ENCODE assay signal across 33 mouse cellular contexts in genomic region chr9:76196917-76197316, GRCm38 (mm10). TPM values are rescaled to one million over a fixed set of nuclear protein-coding genes. Genes with fewer than 3 reads are reported as not detected.
A peak's percentile ranks its signal among the peaks of the same experiment; 100 is the strongest.
DNase-seq lines count a peak whose midpoint lies in the region; ATAC-seq and TF ChIP-seq lines count a peak whose summit lies in the region.
"Had no signal": no experiment of that assay in that cellular context is flagged by ENCODE, and none has a peak within 500 bp of the region (broad histone marks: within the 10 kb centered on the region; RNA-seq: fewer than 3 reads in every experiment).

No protein-coding gene starts in this region.

- no peaks in the 10 kb centered on the region for H3K36me3 ChIP-seq in forebrain, postnatal 0 days (ENCODE audit: insufficient read depth)
- no peaks in the 10 kb centered on the region for H3K36me3 ChIP-seq in forebrain, embryonic 13.5 days (ENCODE audit: poor library complexity, severe bottlenecking)
- no peaks in the 10 kb centered on the region for H3K36me3 ChIP-seq in limb, embryonic 13.5 days
- H3K36me3 ChIP-seq in hindbrain, embryonic 16.5 days (ENCODE audit: control insufficient read depth, insufficient read depth, low read length) = no peaks in the 10 kb centered on the region
- H3K36me3 ChIP-seq: embryonic facial prominence, embryonic 12.5 days; forebrain, embryonic 12.5 days; heart, embryonic 10.5 days; heart, embryonic 13.5 days; hindbrain, embryonic 12.5 days; hindbrain, embryonic 15.5 days; intestine, embryonic 15.5 days had no signal

- H3K27me3 ChIP-seq in forebrain, postnatal 0 days (ENCODE audit: insufficient read depth, low read length) = no peaks in the 10 kb centered on the region
- H3K27me3 ChIP-seq in forebrain, embryonic 13.5 days = no peaks in the 10 kb centered on the region
- H3K27me3 ChIP-seq in limb, embryonic 13.5 days = no peaks in the 10 kb centered on the region
- no peaks in the 10 kb centered on the region for H3K27me3 ChIP-seq in hindbrain, embryonic 16.5 days (replicated peaks; ENCODE audit: control insufficient read depth, insufficient read depth, low read length)
- H3K27me3 ChIP-seq: embryonic facial prominence, embryonic 12.5 days; forebrain, embryonic 12.5 days; heart, embryonic 13.5 days; hindbrain, embryonic 12.5 days; hindbrain, embryonic 15.5 days; intestine, embryonic 15.5 days had no signal

- intact Hi-C loops in left cerebral cortex, postnatal 14 days (cut with DNase I) = no loop called here

- no peak for TF ChIP-seq POLR2A in brain, embryonic 14.5 days (IDR thresholded peaks at IDR 0.05; ENCODE audit: borderline replicate concordance, extremely low read depth, insufficient read depth, insufficient read length, poor library complexity, severe bottlenecking)

- no peaks in the 10 kb centered on the region for H3K4me1 ChIP-seq in forebrain, postnatal 0 days (ENCODE audit: insufficient read depth)
- no peaks in the 10 kb centered on the region for H3K4me1 ChIP-seq in forebrain, embryonic 13.5 days
- H3K4me1 ChIP-seq in limb, embryonic 13.5 days = no peaks in the 10 kb centered on the region; the same call in 1 of the 2 replicates
- no peaks in the 10 kb centered on the region for H3K4me1 ChIP-seq in hindbrain, embryonic 16.5 days (ENCODE audit: control insufficient read depth, insufficient read depth, low read depth, low read length)
- H3K4me1 ChIP-seq: embryonic facial prominence, embryonic 12.5 days; forebrain, embryonic 12.5 days; heart, embryonic 10.5 days; heart, embryonic 13.5 days; hindbrain, embryonic 12.5 days; hindbrain, embryonic 15.5 days; intestine, embryonic 15.5 days had no signal

- peak; percentile 42; the same call in 1 of the 2 replicates for ATAC-seq in forebrain, postnatal 0 days
- no peak for ATAC-seq in forebrain, embryonic 13.5 days
- ATAC-seq in limb, embryonic 13.5 days (ENCODE audit: low FRiP score, low read depth) = peak; percentile 48; the same call in 1 of the 2 replicates
- no peak for ATAC-seq in hindbrain, embryonic 16.5 days
- ATAC-seq: CD4-positive, CD25-positive, alpha-beta regulatory T cell, adult 4 months; intestine, embryonic 15.5 days had no signal

- no peak overlapping the region for H3K9ac ChIP-seq in forebrain, postnatal 0 days
- H3K9ac ChIP-seq in forebrain, embryonic 13.5 days = no peak overlapping the region
- H3K9ac ChIP-seq in limb, embryonic 13.5 days = no peak overlapping the region
- no peak overlapping the region for H3K9ac ChIP-seq in hindbrain, embryonic 16.5 days (ENCODE audit: low read depth, low read length)
- H3K9ac ChIP-seq: embryonic facial prominence, embryonic 12.5 days; forebrain, embryonic 12.5 days; heart, embryonic 13.5 days; hindbrain, embryonic 12.5 days; hindbrain, embryonic 15.5 days; intestine, embryonic 15.5 days had no signal

- no peak overlapping the region for H3K27ac ChIP-seq in forebrain, postnatal 0 days (ENCODE audit: low read depth, low read length)
- H3K27ac ChIP-seq in forebrain, embryonic 13.5 days = no peak overlapping the region
- no peak overlapping the region; the same call in 1 of the 2 replicates for H3K27ac ChIP-seq in limb, embryonic 13.5 days
- H3K27ac ChIP-seq in hindbrain, embryonic 16.5 days (ENCODE audit: low read depth, low read length) = no peak overlapping the region
- H3K27ac ChIP-seq: embryonic facial prominence, embryonic 12.5 days; forebrain, embryonic 12.5 days; heart, adult 2 months; heart, embryonic 10.5 days; heart, embryonic 13.5 days; hindbrain, embryonic 12.5 days; hindbrain, embryonic 15.5 days; intestine, embryonic 15.5 days had no signal

- TF ChIP-seq CTCF in forebrain, postnatal 0 days (IDR thresholded peaks at IDR 0.05; ENCODE audit: low read depth) = no peak
- no peak for TF ChIP-seq CTCF in brain, embryonic 14.5 days (IDR thresholded peaks at IDR 0.05; ENCODE audit: borderline replicate concordance, extremely low read depth, insufficient read depth, insufficient read length)

- DNase-seq in forebrain, postnatal 0 days = peak; percentile 20
- DNase-seq in left cerebral cortex, postnatal 14 days (ENCODE audit: low spot score in 2 of 2) = peak; percentile 5 to 10
- no peak for DNase-seq in left cerebral cortex, adult 8-10 months (ENCODE audit: low spot score in 2 of 2)
- DNase-seq in brain, embryonic 14.5 days (ENCODE audit: low read depth) = peak; percentile 20
- no peak for DNase-seq in right cerebral cortex, postnatal 10 days (ENCODE audit: low spot score in 2 of 2)
- DNase-seq: adrenal gland, adult 2 months; adrenal gland, postnatal 14 days; cerebellum, adult 18-20 months; cerebellum, adult 9-10 months; cerebellum, postnatal 14 days; gastrocnemius, postnatal 10 days; gastrocnemius, postnatal 36 days; heart, adult 2 months; heart, postnatal 14 days had no signal

- H3K9me3 ChIP-seq in forebrain, postnatal 0 days (ENCODE audit: low read length) = no peaks in the 10 kb centered on the region
- H3K9me3 ChIP-seq in forebrain, embryonic 13.5 days (replicated peaks) = no peaks in the 10 kb centered on the region
- no peaks in the 10 kb centered on the region for H3K9me3 ChIP-seq in limb, embryonic 13.5 days
- H3K9me3 ChIP-seq in hindbrain, embryonic 16.5 days (ENCODE audit: control insufficient read depth, low read length) = no peaks in the 10 kb centered on the region
- H3K9me3 ChIP-seq: embryonic facial prominence, embryonic 12.5 days; forebrain, embryonic 12.5 days; heart, embryonic 10.5 days; heart, embryonic 13.5 days; hindbrain, embryonic 12.5 days; hindbrain, embryonic 15.5 days; intestine, embryonic 15.5 days had no signal

- H3K4me3 ChIP-seq in forebrain, postnatal 0 days (ENCODE audit: low read depth, low read length) = no peak overlapping the region
- H3K4me3 ChIP-seq in forebrain, embryonic 13.5 days = no peak overlapping the region
- H3K4me3 ChIP-seq in limb, embryonic 13.5 days = no peak overlapping the region
- H3K4me3 ChIP-seq in hindbrain, embryonic 16.5 days (ENCODE audit: low read length) = no peak overlapping the region
- H3K4me3 ChIP-seq: embryonic facial prominence, embryonic 12.5 days; erythroblast, embryonic 14.5 days; forebrain, embryonic 12.5 days; heart, adult 2 months; heart, embryonic 10.5 days; heart, embryonic 13.5 days; hindbrain, embryonic 12.5 days; hindbrain, embryonic 15.5 days; intestine, embryonic 15.5 days had no signal

- WGBS in forebrain, postnatal 0 days = 66% methylated on average over 4 of the region's 4 CpGs
- 85% methylated on average over 4 of the region's 4 CpGs for WGBS in forebrain, embryonic 13.5 days
- 61% methylated on average over 4 of the region's 4 CpGs for WGBS in limb, embryonic 13.5 days
- WGBS in hindbrain, embryonic 16.5 days = 83% methylated on average over 4 of the region's 4 CpGs

- no peak overlapping the region for H3K4me2 ChIP-seq in forebrain, postnatal 0 days (ENCODE audit: low read depth)
- no peak overlapping the region for H3K4me2 ChIP-seq in forebrain, embryonic 13.5 days
- no peak overlapping the region for H3K4me2 ChIP-seq in limb, embryonic 13.5 days (replicated peaks)
- H3K4me2 ChIP-seq in hindbrain, embryonic 16.5 days (ENCODE audit: low read length) = no peak overlapping the region
- H3K4me2 ChIP-seq: embryonic facial prominence, embryonic 12.5 days; forebrain, embryonic 12.5 days; heart, embryonic 13.5 days; hindbrain, embryonic 12.5 days; hindbrain, embryonic 15.5 days; intestine, embryonic 15.5 days had no signal

RNA-seq across cellular contexts. Expression of gene Gfral, which starts 16.5 kb away (rescaled TPM):
- total RNA-seq in forebrain, postnatal 0 days (2014; rRNA removed) = not detected in 2 replicates
- polyA plus RNA-seq in forebrain, postnatal 0 days (2015; fragmentation: Nextera tagmentation; extraction: Ambion mirVana) = not detected in 2 replicates
- not detected in 2 replicates for polyA plus RNA-seq in forebrain, embryonic 13.5 days (2015; fragmentation: Nextera tagmentation; extraction: Ambion mirVana)
- not detected for total RNA-seq in left cerebral cortex, postnatal 14 days (2021)
- not detected for total RNA-seq in left cerebral cortex, adult 8-10 months (2022)
- polyA plus RNA-seq in brain, embryonic 14.5 days (2012; rRNA removed) = not detected in 2 replicates
- polyA plus RNA-seq in limb, embryonic 13.5 days (2015; fragmentation: Nextera tagmentation; extraction: Ambion mirVana) = not detected in 2 replicates
- not detected in 2 replicates for polyA plus RNA-seq in hindbrain, embryonic 16.5 days (2015; fragmentation: Nextera tagmentation; extraction: Ambion mirVana)
- total RNA-seq: adrenal gland, adult 2 months; adrenal gland, postnatal 14 days; adrenal gland, postnatal 4 days; gastrocnemius, adult 18-20 months; gastrocnemius, postnatal 10 days; gastrocnemius, postnatal 36 days; granulocyte monocyte progenitor cell, adult 5-6 weeks; heart, adult 2 months; heart, postnatal 14 days; hematopoietic stem cell, adult 5-6 weeks; MEL had no signal
- polyA plus RNA-seq: adrenal gland, adult 2 months; C2C12; CD4-positive, CD25-positive, alpha-beta regulatory T cell, adult 4 months; embryonic facial prominence, embryonic 12.5 days; erythroblast, embryonic 14.5 days; forebrain, embryonic 12.5 days; heart, adult 2 months; heart, embryonic 10.5 days; heart, embryonic 13.5 days; heart, embryonic 16.5 days; hindbrain, embryonic 12.5 days; hindbrain, embryonic 15.5 days; intestine, embryonic 15.5 days had no signal

Comparison
In these comparisons a context has a peak if more than half of its experiments do, and no peak if none do; other contexts are left out.
1. ATAC-seq: peak in forebrain, postnatal 0 days (single experiment) and limb, embryonic 13.5 days (single experiment); none in forebrain, embryonic 13.5 days (single experiment) and hindbrain, embryonic 16.5 days (single experiment).
2. DNase-seq: peak in forebrain, postnatal 0 days (single experiment), left cerebral cortex, postnatal 14 days (2 of 2) and brain, embryonic 14.5 days (single experiment); none in left cerebral cortex, adult 8-10 months (0 of 2) and right cerebral cortex, postnatal 10 days (0 of 2).